Mouse (Mus musculus): ENCODE data around the gene Gm20865.
"Not testable (repeated sequence)": the region's sequence is repeated elsewhere in the genome, so short reads cannot be mapped to it uniquely, and the experiment has no call there.

The Gm20865 gene

GRCm38 (mm10) chrY:21241275-21241674, at the start of gene Gm20865:
Gene Gm20865, plus strand, starts transcription at chrY:21241575.
- DNase-seq (ENCODE audit: low read depth in 1 of 2, low spot score in 2 of 2) = not testable (repeated sequence)

Measured in monocyte, adult 2 months (primary cell).